Mouse (Mus musculus) right cerebral cortex, postnatal 25 days (tissue): ENCODE data around the gene Crybb2.

Source experiments
- DNase-seq: peaks from one replicate; pipeline ENCODE4 v3.0.0; 2022

The Crybb2 gene

GRCm38 (mm10) chr5:113090077-113090690, 20.3 kb upstream of the Crybb2 start:
- DNase-seq, result no peak

GRCm38 (mm10) chr5:113087465-113087864, 17.5 kb upstream of the Crybb2 start:
- DNase-seq, result no peak

- no peak for DNase-seq
Observed at GRCm38 (mm10) chr5:113086990-113087389, 17.1 kb upstream of the Crybb2 start.

- no peak for DNase-seq
Observed at GRCm38 (mm10) chr5:113086439-113086838, 16.5 kb upstream of the Crybb2 start.

GRCm38 (mm10) chr5:113085931-113086330, 16.0 kb upstream of the Crybb2 start:
- no peak for DNase-seq

GRCm38 (mm10) chr5:113084309-113084708, 14.4 kb upstream of the Crybb2 start:
- DNase-seq, result no peak

- DNase-seq, result no peak
Observed at GRCm38 (mm10) chr5:113082356-113083168, 12.6 kb upstream of the Crybb2 start.

- no peak for DNase-seq
Observed at GRCm38 (mm10) chr5:113081439-113081838, 11.5 kb upstream of the Crybb2 start, which contains the start of gene Crybb3. Gene Crybb3, minus strand, starts transcription at chr5:113081584.

- no peak for DNase-seq
Observed at GRCm38 (mm10) chr5:113081020-113081419, 11.1 kb upstream of the Crybb2 start.

- no peak for DNase-seq
Observed at GRCm38 (mm10) chr5:113079783-113080182, 9.9 kb upstream of the Crybb2 start.

- no peak for DNase-seq
Observed at GRCm38 (mm10) chr5:113078686-113079085, 8.8 kb upstream of the Crybb2 start.

- peak; percentile 81 for DNase-seq
Observed at GRCm38 (mm10) chr5:113054308-113054707, 15.6 kb downstream of the Crybb2 start.

- DNase-seq, result no peak
Observed at GRCm38 (mm10) chr5:113050581-113051185, 19.2 kb downstream of the Crybb2 start.

GRCm38 (mm10) chr5:113049876-113050275, 20.0 kb downstream of the Crybb2 start:
- DNase-seq, result peak; percentile 18

- peak; percentile 61 for DNase-seq
Observed at GRCm38 (mm10) chr5:113045511-113046273, 24.2 kb downstream of the Crybb2 start.

- DNase-seq, result peak; percentile 56
Observed at GRCm38 (mm10) chr5:113043531-113043930, 26.4 kb downstream of the Crybb2 start.

GRCm38 (mm10) chr5:113041567-113042071, 28.3 kb downstream of the Crybb2 start:
- DNase-seq, result peak; percentile 55

- no peak for DNase-seq
Observed at GRCm38 (mm10) chr5:113040776-113041175, 29.1 kb downstream of the Crybb2 start.

GRCm38 (mm10) chr5:113038601-113039000, 31.3 kb downstream of the Crybb2 start:
- no peak for DNase-seq

- no peak for DNase-seq
Observed at GRCm38 (mm10) chr5:113035094-113036047, 34.5 kb downstream of the Crybb2 start.

- DNase-seq, result no peak
Observed at GRCm38 (mm10) chr5:113031201-113031754, 38.6 kb downstream of the Crybb2 start.
